Mouse (Mus musculus) induced T-regulatory cell, adult 2 months (primary cell): Measurements from ENCODE around the gene Fgf12.

ENCODE experiments used
- DNase-seq: peaks from one replicate; pipeline ENCODE4 v3.0.0-alpha.2; 2012; ENCODE audit warnings: low read depth

The Fgf12 gene

DNA sequence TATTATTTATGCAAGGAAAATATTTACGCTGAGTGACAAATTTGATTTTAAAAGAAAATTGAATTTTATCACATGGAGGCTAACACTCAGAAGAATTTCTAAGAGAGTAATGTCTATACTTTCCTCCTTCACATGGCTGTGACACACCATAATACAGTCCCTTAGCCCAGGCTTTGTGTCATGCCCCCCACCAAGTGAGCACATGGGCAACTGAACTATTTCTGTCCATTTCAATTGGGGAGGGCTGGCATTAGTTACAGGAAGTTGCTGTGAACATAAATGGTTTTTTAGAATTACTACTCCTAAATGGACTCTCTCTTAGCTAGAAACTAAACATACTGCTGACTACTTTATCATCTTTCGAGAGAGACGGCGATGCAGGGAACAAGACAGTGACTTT lies 276.2 kb downstream of the Fgf12 start:
- DNase-seq, result no peak

DNA sequence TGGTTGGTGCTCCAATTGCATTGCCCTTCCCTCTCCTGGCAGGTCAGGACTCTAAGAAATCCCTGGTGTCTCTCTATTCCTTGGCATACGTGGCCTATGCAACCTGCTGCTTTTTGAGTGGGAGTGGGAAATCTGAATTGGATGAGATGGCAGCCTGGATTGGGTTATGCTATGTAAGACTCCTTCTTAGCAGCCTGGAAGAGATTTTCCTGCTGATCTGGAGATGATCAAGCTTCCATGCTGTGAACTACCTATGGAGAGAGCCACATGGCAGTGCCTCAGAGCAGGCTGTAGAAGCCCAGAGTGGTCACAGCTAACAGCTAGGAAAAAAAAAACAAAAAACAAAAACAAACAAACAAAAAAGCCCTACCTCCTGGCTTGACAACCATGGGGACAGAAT lies 277.3 kb downstream of the Fgf12 start:
- DNase-seq, result no peak

DNA sequence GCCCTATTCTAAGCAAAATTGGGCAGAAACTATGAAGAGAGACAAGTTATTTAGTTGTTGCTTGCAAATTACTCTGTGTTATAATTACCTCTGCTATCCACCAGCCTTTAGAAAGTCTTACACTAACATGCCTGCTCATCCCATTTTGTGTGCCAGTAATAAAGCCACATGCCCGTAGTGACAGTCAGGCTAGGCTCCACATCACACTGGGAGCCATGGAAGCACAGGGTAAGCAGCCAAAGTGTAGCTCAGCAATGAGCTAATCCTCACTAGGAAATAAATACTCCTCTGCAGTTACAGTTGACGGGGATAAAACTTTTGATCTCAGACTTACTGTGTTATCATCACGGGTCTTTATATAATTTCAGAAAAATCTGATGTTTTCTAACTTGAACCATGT lies 298.0 kb downstream of the Fgf12 start:
- DNase-seq, result no peak

DNA sequence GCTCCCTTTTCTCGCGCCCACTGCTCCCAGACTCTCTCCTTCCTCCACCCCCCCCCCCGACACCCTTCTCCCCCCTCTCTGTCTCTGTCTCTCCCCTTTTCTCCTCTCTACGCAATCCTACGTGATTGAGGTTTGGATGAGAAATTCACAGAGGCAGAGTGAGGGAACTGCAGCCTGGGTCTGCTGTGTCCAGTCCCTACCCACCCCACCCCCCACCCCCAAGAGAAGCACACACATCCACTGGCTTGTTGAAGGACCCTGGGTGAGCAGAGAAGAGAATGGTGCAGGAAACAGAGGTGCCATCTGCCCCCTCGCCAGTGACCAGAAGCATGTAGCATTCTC lies 305.8 kb downstream of the Fgf12 start:
- DNase-seq, result no peak

DNA sequence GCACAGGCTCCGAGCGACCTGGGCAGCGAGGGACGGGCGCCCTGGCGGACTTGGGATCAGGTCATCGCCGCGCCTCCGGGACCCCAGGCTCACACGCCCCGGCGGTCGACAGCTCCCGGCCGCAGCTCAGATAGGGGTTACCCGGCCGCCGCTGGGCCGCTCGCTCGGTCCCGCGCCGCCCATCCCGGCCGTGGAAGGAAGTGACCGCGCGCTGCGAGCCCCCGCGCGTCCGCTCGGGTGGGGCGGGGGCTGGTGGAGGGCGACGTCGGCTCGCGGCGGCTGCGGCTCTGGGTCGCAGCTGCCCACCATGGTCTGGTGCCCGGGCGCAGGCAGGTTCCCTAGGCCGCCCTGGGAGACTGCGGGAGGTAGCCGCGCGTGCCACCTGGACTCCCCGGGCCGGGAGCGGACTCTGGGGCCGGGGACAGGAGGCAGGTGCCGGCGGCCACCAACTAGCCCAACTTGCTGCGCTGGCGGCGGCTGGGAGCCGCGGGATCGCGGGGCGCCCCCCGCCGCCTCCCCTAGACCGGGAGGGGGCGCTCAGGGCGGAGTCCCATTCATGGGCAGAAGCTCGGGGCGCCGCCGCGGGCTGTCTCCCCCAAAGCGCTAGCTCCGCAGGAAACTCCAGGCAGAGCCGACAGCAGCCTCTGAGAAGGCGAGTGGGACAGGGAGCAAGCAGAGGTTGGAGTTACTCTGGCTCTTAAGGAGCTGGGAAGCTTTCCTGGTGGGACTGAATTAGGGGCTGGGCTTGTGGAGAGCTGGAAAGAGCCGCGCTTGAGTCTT lies 306.3 kb downstream of the Fgf12 start:
- no peak for DNase-seq

DNA sequence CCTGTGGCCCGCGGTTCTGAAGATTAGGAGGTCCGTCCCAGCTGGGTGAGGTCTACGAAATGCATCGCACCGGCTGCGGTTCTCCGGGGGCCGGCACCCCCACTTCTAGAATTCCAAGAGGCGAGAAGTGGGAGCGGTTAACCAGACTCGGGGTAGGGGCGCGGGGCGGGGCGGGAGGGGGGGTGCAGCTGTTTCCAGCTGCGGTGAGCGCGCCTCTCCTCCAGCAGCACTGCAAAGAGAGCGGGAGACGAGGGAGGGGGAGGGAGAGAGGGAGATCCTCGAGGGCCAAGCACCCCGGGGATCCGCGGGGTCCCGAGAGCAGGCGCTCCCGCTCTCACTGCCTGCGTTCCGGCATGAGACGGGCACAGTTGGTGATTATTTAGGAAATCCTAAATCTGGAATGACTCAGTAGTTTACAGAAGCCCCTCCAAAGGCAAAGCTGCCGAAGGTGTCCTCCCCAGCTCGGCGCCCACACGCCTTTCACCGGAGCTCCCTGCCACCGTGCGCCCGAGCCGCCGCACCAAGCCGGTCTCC lies 307.0 kb downstream of the Fgf12 start:
- DNase-seq, result no peak

DNA sequence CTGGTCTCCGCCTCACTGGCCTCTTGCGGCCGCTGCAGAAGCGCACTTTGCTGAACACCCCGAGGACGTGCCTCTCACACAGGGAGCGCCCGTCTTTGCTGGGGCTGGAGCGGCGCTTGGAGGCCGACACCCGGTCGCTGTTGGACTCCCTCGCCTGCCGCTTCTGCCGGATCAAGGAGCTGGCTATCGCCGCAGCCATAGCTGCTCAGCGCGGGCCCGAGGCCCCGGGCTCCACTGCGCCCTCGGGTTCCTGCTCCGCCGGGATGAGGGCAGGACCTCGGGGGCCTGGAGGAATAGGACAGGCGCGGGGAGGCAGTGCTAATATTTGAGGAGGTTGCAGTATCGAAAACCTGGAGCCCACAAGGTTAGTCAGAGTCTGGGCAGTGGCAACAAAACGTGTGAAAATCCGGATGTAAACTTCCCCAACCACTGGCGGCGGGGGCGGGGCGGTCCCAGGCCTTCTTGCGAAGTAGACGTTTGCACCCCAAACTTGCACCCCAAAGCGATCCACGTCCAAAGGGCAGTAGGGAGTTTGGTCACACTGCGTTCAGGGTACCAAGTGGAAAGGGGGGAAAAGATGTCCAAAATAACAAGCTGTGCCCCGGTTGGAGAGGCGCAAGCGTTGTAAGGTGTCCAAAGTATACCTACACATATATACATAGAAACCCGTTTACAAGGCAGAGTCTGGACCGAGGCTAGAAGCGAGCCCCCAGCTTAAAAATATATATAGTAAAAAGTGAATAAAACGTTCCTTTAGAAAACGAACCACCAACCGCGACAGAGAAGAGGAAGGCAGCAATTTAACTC lies 307.7 kb downstream of the Fgf12 start:
- DNase-seq, result no peak

DNA sequence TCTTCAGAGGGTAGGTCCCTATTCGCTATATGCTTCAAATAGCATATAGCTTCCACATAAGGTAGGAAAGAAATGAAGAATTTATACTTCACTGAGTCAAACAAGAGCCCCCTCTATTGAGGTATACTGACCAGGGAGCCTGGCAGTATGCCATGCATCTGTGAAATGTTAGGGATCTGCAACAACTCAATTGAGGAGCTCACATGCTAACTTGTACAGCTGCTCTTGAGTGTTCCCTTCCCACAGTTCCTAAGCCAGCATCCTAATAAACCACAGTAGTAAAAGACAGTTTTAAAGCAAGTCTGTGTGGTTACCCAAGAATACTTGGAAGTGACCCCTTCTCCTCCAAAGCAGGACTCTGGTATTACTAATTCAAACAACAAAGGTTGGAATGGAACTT lies 331.3 kb downstream of the Fgf12 start:
- DNase-seq, result no peak

DNA sequence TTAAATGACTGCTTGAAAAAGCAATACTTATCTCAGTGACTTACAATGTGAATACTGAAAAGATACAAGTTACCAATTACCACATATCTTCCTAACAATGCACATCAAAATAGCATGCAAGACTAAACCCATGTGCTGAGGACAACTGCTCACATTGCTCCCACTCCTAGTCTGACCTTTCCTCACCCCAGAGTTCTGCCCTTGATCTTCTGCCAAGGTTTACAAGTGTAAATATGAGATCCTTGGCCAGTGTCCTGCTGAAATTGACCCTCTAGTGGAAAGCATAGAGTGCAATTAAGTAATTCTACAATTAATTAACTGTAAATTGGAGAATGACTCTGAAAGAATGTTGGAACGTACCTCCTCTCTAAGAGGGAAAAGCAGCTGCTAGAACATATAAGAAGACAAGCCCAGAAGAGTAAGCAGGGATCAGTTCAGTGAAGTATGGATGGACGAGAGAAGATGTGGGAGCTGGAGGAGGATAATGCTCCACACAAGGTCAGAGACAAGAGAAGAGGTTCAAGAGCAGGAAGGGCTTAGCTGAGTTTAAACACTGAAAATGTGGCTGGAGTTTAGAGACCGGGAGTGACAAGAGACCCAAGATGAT lies 333.1 kb downstream of the Fgf12 start:
- DNase-seq, result no peak

DNA sequence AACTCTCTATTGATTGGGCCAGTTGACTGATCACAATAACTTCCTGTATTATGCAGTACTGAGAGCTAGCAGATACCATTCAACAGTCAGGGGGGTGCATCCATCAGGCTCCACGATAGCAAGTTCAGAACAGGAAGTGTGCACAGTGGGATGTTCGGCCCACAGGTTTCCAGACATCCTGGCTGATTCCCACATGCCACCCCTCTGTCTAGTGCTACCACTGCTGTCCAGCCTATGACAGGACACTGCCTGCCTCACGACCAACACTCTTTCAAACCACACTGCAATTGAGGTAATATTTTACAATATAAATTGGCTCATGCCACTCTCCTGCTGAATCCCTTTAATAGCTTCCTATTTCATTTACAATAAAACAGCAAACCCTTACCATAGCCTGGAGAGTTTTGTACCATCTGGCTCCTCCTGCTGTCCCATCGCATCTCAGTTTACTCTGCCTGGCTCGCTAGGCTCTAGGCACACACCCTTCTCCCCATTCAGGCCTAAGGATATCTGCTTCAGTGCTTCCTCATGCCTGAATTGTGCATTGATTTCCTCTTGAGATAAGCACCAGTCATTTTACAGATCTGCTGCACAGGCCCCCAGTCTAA lies 341.6 kb downstream of the Fgf12 start:
- no peak for DNase-seq

DNA sequence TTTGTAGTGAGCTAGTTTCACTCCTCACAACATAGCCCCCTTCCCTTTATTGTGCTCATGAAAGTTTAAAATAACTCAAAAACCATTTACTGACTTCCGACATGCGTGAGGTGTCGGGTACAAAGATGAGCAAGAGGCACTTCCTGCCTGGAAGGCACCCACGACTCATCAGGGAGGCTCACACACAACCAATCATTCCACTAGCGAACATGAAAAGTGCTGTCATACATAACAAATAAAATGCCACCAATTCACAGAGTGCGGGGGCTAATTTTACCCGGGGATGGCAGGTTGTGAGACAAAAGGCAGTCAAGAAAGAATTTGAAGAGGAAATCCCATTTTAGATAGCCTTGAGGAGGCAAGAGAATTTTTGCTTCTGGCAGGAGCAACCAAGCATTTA lies 344.6 kb downstream of the Fgf12 start:
- DNase-seq, result no peak

DNA sequence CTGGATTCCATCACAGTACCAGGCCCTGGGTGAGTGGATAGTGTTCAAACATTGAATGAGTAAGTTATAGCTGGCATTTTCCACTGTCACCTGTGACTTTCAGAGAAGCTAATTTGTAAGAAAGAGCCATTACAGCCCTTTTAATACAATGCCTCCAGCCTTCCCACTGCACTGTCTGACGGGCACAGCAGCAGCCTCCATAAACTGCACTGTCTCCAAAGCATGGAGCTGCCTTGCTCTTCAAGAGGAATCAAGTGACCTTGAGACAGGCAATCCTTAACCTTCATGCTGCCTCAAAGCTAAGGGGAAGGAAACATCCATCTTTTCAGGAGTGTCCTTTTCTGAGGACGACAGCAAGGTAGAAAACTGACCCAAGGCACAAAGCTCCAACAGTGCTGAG lies 345.0 kb downstream of the Fgf12 start:
- no peak for DNase-seq

DNA sequence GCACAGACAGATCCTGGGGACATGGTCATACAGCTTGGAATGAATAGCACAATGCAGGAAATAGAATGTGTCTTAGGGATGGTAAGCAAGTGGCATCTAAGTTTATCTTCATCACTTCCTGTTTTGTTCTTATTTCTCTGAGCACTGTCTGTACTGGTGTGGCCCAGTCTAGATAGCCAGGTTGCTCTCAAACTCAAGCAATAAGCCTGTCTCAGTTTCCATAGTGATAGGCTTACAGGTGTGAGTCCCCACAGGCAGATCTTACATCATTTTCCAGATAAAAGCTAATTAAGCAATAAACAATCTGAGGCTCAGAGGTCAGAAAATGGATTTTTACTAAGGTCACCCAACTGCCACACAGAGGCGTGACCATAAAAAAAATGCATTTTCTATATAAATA lies 348.7 kb downstream of the Fgf12 start:
- DNase-seq, result no peak

DNA sequence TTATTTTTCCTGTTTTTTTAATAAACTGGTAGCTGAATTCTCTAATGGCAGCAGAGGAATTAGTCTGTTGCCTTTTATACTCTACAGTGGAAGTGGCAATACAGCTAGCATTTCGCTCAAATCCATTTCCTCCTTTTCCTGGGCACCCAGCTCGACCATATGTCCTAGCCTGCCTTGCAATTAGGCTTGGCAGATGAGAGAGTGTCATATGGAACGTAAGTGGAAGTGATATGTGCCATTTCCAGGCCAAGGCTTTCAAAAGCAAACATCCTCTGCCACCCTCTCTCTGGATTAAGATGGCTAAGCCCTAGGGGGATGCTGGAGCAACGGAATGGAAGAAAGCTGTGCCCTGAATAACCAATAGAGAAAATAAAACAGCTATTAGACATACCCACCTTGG lies 350.2 kb downstream of the Fgf12 start:
- no peak for DNase-seq

DNA sequence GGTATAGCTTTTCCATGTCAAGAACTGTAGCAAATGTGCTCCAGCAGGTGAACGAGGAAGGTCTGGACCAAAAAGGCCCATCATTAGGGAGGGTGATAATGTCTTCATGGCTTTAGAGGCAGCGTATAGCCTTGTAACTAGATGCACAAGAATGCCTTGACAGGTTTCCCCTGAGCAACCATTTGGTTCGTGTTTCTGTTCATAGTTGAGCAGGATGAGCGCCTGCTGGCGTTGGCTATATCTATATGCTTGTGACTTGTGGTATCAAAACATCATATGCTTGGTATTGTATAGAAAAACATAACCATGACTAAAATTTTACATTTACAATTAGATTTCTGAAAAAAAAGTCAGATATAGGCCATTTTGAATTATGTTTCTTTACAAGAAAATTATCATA lies 361.6 kb downstream of the Fgf12 start:
- DNase-seq, result no peak

DNA sequence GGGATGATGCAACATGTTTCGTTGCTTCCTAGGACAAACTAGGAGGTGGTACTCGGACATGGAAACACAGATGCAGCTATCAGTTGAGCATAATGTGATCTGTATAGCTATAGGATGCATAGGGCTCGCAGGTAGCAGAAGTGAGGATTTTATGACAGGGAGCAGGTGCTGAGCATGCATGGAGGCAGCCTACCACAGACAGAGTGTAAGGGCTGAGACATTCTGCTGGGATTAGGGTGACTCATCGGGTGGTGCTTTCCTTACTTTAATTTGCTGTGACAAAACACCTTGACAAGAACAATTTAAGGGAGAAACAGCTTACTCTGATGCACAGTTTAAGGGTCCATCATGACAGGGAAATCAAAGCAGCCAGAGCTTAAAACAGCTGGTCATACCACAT lies 363.8 kb downstream of the Fgf12 start:
- no peak for DNase-seq

DNA sequence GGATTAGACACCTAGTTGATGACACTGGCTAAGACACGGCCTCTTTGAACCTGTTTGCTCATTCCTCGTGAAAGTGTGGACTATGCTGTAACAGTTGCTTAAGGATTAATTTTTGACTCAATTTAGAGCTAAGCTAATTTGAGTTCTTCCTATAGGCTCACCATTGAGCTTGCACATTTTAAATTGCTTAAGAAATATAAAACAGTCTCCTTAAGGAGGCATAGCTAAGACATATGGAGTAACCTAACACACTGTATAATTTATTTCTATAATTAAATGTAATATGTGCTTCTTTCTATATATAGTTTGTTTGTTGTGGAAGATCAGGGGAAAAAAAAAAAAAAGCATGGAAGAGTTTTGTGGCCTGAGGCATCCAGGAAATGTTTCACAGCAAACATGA lies 378.1 kb downstream of the Fgf12 start:
- no peak for DNase-seq

DNA sequence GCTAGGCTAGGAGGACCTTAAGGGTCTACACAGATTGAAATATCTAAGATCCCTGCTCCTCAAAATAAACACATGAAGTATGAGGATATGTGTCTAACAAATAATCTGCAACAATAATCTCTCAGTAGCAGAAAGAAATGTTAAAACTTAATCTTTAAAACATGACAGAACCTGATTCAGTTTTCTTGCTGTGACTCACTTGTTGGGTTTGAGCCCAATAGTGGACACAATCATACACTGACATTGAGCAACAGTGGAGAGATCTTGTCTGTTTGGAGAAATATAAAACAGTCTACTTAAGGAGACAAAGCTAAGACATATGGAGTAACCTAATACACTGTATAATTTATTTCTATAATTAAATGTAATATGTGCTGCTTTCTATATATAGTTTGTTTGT lies 379.6 kb downstream of the Fgf12 start:
- no peak for DNase-seq

DNA sequence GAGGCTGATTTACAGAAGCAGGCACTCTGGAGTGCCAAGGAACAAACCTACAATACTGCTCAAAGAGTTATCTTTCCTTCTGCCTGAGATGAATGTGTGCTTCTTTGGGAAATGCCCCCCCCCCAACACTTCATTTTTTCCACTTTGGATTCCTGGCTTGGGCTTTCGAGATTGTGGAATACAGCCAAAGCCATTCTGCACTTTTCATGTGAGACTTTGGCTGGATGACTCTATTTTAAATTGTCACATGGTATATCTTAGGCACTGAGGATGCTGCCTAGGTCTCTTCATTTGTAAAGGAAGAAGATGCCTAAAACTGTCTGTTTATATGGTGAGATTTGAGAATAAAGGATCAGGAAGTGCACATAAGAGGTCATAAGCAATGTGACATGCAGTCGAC lies 402.2 kb downstream of the Fgf12 start:
- no peak for DNase-seq

DNA sequence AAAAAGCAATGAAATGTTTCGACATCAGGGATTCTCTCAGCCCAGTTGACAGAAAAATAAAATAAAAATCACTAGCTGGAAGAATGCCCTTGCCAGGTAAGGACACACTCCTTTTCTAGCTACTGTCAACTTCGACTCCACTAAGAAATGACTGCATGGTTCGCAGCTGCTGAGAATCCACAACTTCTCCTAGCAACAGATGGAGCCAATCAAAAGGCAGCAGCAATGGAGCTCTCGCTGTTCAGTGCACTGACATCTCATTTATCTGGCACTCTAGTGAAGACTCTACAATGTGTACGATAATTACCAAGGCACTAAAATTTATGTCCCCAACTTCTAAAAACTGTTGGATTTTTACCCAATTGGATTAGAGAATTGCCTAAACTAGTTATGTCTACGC lies 407.5 kb downstream of the Fgf12 start:
- DNase-seq, result no peak

DNA sequence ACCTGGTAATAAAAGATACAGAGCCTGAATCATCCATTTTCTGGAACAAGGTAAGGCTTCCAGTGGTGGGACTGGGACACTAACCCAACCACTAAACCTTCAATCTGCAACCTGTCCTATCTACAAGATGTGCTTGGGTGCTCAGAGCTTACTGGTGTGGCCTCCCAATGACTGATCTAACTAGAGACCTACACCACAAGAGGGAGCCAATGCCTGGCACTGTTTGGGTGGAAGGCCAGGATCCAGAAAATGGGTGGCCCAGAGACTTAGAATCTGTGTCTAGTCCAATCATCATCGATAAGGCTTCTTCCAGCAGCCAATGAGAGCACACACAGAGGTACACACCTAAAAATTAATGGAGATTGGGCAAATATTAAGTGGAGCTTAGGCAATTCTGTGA lies 414.9 kb downstream of the Fgf12 start:
- DNase-seq, result no peak

DNA sequence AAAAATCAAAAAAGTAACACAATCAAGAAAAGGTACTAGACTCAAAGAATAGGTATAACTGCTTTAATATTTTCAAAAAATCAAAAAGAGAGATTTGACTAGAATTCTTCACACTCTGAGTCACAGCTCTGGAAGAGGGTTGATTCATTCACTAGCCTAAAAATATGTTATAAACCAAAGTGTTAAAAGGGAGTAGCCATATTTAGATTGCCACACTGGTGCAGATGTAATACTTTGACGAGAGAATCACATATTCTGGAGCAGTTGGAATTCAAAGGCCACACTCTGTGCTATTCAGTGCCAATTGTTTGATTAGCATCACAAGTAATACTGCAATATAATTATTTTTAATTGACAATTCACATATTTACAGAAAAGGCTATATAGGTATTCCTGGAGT lies 416.2 kb downstream of the Fgf12 start:
- DNase-seq, result no peak

DNA sequence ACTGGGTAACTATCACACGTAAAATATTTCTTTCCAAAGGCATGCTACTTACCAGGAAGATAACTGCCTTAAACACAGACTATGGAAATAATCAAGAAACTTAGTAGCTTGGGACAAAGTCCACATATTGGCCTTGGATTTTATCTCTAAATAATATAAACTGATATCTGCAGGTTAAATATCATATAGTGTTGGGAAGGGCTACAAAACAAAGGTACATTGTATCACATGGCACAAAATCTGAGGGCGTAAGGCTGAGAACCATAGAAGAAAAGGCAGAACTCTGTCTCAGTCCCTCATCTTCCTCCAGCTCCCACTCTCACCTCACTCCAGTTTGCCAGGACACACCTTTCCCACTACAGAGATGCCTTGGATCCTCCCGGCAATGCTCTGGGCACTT lies 417.8 kb downstream of the Fgf12 start:
- no peak for DNase-seq
